Mouse (Mus musculus) layer of hippocampus, postnatal 25 days (tissue): ENCODE data around the gene Lbx1. TPM values are rescaled to one million over a fixed set of nuclear protein-coding genes. Genes with fewer than 3 reads are reported as not detected.

Experiments used
- DNase-seq, 2 experiments: peaks; one replicate each; pipeline ENCODE4 v3.0.0; 2022; ENCODE audit warnings: mixed read lengths in 2 of 2, low spot score in 1 of 2; ENCODE audit errors: extremely low spot score in 1 of 2
- total RNA-seq, 2 experiments: library from RNA; stranded (reverse); gene quantifications; 2 replicates each; pipeline ENCODE4 v1.2.3; 2021

The Lbx1 gene
- not detected for total RNA-seq

- DNase-seq, result no peak
Measured at GRCm38 (mm10) chr19:45235766-45236362, at the start of gene Lbx1. Gene Lbx1 (minus strand): TSS chr19:45235812.

DNA sequence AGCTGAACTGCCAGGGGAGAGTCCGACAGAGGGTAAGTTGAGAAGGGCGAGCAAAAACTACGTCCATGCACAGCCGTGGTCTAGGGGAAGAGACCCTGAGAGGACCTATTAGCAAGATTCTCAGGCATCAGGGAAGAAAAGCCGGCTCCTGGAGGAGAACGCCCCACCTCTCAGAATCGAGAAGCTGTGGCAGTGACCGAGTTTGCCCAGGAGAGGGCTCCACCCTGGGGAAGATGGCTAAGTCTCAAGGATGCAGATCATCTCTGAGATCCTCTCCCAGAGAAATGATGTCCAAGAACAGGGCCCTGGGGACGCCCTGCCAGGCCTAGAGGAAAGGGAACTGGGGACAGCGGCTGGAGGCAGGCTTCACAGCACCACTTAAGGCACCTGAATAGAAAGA, 47.7 kb upstream of the Lbx1 start:
- peak in 1 of 2 experiments; percentile 73 for DNase-seq

- DNase-seq, result no peak
Measured at GRCm38 (mm10) chr19:45276196-45276595, 40.6 kb upstream of the Lbx1 start.

DNA sequence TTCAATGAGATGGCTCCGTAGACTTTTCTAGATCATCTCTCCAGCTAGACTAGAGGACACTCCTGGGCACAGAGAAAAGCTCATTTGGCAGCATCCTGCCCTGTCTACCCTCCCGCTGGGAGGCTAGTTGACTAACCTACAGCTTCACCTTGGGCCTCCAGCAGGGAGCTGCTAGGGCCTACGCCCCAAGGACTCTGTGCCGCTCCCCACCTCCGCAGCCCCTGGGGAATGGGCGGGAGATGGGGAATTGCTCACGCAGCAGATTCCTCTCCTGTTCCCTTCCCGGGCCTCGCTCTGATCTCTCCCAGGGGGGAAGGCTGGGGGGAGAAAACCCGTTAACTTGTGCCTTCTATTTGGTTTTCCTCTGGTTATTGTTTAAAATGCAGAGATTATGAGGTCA, 36.4 kb upstream of the Lbx1 start:
- DNase-seq, result no peak

DNA sequence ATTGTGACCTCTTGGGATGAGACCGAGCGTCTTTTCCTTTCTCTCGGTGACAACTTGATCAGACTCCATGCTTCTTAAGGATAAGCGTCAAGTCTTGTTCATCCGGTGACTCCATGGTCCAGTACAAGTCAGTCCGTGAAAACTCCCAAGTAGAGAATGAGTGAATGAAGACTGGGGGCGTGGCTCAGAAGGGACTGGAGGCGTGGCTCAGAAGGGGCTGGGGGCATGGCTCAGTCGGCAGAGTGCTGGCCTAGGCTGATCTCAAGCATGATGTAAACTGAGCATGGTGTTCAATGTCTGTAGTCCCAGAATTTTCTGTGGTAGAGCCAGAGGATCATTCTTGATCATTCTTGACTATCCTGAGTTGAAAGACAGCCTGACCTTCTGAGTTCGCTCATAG, 27.4 kb upstream of the Lbx1 start:
- no peak for DNase-seq

- no peak for DNase-seq
Measured at GRCm38 (mm10) chr19:45257414-45258326, 22.1 kb upstream of the Lbx1 start.

DNA sequence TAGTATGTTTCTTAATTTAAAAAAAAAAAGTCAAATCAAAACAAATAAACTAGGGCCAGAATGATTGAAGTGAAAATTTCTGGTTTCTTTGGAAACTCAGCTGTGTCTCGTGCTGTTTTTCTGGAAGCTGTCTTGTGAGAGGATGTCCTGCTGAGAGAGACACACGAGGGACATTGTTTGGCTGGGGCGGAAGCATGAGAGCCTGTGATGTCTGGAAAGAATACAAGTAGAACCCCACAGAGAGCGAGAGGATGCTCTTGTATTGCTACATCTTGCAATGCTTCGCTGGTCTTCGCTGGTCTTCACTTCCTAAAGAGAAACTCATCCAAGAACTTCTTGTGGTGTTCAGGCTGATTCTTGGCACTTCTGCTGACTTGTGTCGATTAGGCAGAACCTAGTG, 19.2 kb upstream of the Lbx1 start:
- DNase-seq, result no peak

- DNase-seq, result no peak
Measured at GRCm38 (mm10) chr19:45252436-45252835, 16.8 kb upstream of the Lbx1 start.

DNA sequence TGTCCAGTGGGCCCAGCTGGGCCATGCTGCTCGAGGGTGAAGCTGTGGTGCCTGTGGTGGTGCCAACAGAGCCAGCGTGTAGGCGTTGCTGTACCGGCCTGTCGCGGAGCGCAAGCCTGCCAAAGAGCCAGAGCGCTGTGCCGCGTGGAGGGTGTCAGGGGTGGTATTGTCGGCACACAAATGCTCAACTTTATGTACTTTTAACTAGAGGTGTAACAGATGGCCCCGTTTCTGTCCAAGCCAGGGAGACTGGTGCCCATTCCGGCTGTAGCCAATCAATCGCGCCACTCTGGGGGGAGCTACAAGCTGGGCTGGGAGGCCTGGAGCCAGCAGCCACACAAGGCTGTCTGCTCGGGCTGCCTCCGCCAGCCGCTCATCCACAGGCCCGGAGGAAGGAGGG, 13.1 kb upstream of the Lbx1 start:
- no peak for DNase-seq

DNA sequence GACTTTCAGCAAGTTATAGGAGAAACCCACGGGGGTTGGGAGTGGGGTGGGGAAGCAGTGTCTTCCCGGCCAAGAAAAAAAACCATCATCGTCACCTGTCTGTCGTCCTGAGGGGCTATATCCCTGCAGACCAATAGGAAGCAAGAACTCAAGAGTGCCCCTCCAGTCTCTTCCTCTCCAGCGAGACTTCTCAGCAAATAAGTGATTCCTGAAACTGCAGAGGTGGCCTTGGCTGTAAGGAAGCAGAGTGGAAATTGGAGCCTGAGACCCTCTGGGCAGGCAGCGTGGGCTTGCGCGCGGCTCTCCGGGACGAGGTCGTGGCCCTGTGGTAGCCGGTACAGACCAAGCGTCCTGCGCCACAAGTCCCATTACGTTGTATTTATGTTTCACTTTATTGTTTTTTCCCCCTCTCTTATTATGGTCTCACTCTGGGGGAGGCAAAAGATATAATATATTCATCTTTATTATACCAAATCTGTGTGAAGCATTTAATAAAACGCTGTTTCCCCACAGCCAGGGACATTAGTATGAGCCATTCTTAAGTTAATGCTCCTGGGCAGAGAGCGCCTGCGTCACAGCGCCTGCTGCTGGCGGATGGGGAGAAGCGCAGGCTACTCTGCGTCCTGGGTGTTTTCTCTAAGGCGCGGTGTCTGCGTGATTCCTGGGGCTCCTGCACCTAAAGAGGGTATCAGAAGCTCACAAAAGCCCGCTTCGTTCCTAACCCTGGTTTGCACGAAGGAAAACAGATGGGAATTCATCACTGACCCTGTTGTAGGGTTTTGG, 8.5 kb upstream of the Lbx1 start:
- DNase-seq, result no peak

GRCm38 (mm10) chr19:45243264-45243602, 7.6 kb upstream of the Lbx1 start:
- DNase-seq, result no peak

DNA sequence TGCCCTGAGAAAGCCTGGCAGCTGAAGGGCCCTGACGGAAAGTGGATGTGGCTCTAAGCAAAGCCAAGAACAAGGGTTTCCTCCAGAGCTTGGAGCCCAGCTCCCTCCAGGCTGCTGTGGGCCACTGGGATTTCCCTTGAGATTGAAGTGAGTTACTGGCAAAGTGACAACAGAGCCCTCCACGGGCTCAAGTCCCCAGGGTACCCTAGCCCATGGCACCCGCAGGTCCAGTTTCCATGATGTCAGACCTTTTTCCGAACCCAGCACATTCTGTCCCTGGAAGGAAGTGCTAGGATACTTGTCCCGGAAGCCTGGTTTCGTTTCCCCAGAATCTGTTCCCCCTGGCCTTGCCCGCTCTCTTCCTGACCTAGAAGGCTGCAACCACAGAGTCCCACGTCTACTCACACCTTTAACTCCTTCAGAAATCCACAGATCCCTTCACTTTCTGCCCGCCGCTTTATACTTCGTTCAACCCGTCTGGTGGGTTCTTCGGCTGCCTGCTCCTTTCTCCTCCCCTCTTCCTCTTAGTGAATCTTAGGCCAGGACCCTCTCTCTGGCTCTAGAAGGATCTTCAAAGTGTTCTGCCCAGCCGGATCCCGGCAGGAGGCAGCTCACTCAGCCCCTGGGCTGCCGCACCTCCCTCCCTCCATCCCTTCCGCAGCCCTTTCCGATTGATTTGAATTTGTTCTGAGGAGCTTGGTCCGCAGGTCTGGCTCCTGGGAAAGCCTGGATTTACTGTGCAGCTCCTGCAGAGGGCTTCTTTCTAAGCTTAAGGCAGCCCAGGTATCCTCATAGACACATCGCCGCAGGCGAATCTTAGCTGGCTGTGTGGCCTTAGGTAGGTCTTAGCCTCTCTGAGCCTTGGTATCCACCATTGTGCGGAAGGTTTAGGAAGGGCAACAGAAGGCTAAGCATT, 7.0 kb upstream of the Lbx1 start:
- DNase-seq, result no peak

GRCm38 (mm10) chr19:45242017-45242347, 6.4 kb upstream of the Lbx1 start:
- DNase-seq, result no peak

DNA sequence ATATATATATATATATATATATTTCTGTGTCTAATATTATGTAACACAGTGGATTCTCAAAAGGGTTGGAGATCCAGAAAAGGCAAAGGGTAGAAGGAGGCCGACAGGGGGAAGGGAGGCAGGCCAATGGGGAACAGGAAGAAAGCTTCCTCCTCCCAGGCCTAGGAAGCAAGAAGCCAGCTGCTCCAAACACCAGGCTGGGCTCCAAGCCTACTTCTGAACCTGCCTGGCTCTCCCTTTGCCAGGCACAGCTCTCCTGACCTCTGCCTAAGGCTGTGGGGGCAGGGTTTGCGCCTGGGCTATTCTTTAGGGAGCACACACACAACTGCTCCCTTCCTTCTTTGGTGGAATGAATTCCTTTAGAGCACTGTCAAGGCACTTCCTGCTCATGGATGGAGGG, 4.4 kb upstream of the Lbx1 start:
- no peak for DNase-seq

DNA sequence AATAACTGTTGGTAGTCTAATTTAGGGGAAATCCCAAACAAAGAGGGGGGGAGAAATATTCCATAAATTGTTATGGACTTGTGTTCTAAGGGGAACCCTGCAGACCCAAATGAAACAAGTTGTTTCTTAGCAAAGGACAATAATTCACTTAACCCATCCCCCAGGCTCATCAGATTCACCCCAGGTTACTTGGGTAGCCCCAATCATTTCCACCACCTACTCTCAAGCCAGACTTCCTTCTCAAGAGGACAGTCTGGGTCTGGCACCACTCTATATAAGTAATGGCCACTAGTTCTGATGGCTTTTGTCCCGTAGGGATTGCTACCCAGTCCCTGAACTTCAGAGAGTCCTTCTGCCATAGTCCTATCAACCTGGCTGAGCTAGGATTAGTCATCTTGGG, 3.6 kb upstream of the Lbx1 start:
- DNase-seq, result no peak

GRCm38 (mm10) chr19:45237665-45238209, 2.1 kb upstream of the Lbx1 start:
- no peak for DNase-seq

DNA sequence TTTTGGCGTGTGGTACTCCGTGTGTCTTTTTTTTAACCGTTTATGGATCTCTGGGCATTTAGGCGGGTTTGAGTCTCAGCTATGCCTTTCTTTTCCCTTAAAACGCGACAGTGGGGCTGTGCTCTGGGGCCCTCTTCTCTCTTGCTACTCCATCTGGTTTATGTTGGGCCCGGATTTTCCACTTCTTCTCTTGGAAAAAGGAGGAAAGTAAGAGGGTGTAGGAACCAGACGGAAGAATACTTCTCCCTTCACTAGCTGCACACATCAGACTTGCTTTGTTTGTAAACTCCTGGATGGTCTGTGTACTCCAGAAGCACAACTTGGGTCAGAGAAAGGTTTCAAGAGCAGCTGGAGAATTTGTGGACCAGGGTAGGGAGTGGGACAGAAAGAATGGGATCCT, 1.5 kb upstream of the Lbx1 start:
- DNase-seq, result no peak

GRCm38 (mm10) chr19:45236363-45236942, 841 bp upstream of the Lbx1 start:
- no peak for DNase-seq

DNA sequence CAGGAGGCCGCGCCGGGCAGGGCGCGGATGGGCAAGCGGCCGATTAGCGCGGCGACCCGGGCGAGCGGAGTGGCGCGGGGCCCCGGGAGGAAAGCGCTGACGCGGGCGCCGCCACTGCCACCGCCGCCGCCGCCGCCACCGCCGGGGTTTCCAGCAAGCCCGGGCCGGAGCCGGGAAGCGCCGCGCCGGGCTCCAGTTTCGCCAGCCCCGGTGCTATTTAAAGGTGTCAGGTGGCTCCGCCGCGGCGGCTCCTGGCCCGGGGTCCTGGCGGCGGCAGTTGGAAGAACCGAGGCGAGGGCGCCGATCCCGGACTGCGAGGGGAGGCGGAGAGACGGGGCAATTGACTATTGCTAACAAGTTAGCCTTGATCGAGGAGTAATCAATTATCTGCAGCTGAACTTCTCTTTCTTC, 276 bp downstream of the Lbx1 start:
- DNase-seq, result no peak

- no peak for DNase-seq
Measured at GRCm38 (mm10) chr19:45234771-45235231, 811 bp downstream of the Lbx1 start.
